Mouse (Mus musculus) left cerebral cortex, adult 6 months (tissue): ENCODE results near the gene Cdc6. TPM values are rescaled to one million over a fixed set of nuclear protein-coding genes. Genes with fewer than 3 reads are reported as not detected.

ENCODE experiments used
- long read RNA-seq, 2 experiments: library from polyadenylated mRNA; unstranded; transcript quantifications; one replicate each; pipeline ENCODE4 v2.0.0; 2019 to 2020
- polyA plus RNA-seq: library from polyadenylated mRNA; unstranded; fragments of <200 nt; fragmentation: Nextera tagmentation; gene quantifications from 2 replicates; pipeline ENCODE4 v1.2.3, GENCODE M21; 2021

Cdc6 gene
- polyA plus RNA-seq: 0.16 and 0.21 TPM in 2 replicates
- long read RNA-seq, experiment 1, partial matches to known transcripts: 0 of 1 reads
- long read RNA-seq, experiment 1, other reads (novel, unspliced or antisense): 1 of 1 reads
- long read RNA-seq, experiment 2: 0 reads

DNA sequence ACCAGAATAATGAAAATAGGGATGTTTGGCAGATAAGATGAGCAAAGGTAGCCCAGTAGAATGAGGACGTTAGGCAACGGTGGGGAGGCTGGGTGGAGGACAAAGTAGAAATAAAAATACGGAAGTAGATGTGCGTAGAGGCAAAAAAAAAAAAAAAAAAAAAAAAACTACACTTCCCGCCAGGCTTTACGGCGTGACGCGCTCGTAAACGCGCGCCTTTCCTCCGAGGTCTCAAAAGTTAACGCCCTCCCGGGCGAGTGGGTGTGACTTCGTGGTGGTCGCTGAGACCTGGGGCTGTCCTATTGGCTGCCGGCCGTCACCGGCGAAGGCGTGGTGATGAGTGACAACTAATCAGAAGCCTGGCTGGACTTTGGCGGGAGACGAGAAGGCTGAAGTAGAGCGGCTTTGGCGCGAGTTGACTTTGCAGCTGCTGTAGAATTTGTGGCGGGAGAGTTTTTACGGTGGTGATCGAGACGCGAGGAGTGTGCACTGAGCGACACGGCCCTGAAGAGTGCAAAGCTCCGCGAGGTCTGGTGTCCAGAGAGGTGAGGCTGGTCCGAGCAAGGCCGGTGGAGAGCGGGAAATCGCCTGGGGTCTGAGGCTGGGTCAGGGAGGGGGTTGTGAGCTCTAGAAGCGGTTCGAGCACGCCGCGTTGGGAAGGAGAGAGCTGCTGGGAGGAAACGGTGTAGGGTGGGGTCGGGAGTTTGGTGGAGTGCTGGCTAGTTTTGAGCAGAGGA is at the start of gene Cdc6:
Gene Cdc6 (plus strand): TSS at position 365 of the 737 bp plus-strand sequence.

DNA sequence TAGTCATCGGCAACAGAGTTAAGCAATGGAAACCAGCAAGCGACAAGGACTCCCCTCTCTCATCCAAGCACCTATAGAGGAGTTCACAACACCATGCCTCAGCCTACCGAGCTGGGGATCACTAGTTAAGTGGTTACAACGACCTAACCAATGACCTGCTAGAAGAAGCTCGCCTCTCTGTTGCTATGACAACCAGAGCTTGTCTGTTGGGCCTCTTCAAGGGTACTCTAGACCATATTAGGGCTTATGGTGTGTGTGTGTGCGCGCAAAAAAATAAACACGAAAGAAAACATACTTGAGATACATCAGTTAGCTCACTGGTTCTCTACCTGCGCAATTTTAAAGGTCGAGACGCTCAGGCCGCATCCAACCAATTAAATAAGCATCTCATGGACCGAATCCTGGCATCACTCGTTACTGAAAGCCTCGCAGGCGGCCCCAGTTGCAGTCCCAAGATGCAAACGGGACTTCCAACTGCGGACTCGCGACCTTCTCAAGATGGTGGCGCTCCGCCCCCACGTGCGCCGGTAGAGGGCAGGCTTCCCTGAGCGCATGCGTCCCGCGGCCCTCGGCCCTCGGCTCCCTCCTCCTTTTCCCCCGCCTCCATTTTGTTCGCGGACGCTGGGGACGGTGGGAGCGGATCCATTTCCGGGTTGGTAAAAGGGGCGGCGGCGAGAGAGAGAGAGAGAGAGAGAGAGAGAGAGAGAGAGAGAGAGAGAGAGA is 44.4 kb upstream of the Cdc6 start, which contains the start of gene Wipf2:
Gene Wipf2 (plus strand): TSS at position 611 of the 723 bp plus-strand sequence.

DNA sequence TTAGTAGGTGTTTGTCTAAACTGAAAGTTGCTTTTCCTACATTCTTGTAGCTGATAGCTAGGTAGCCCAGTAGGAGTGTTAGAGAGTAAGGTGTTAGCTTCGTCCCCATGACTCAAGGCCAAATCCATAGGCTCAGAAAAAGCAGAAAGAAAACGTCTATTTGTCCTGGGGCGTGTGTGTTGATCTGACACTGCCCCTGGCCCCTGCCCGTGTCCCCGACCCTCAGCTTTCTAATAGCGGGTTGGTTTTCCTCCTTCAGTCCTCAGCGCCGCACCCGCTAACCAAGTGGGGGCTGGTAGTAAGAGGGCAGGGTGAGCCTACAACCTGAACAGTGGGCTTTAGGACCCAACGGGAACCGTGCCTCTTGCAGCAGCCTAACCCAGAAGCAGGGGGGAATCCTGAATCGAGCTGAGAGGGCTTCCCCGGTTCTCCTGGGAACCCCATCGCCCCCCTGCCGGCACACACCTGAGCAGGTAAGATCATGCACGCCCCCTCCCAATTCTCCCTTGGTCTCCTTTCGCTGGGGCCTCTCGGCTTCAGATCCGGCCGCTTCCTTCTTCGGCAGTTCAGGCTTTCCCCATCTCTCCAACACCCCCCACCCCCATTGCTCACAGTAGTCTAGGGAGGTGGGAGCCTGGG is 20.0 kb downstream of the Cdc6 start, which contains the start of gene Rara:
Gene Rara (plus strand): TSS at position 381 of the 639 bp plus-strand sequence.

Other genes with a start within 250 kb of the Cdc6 start
- not detected in 2 replicates for gene Gsdma, start 243.4 kb upstream of the Cdc6 start, polyA plus RNA-seq
- gene Psmd3, start 225.2 kb upstream of the Cdc6 start, polyA plus RNA-seq: 73.9 and 75.5 TPM in 2 replicates
- not detected in 2 replicates for gene Csf3, start 206.5 kb upstream of the Cdc6 start, polyA plus RNA-seq
- gene Med24, start 178.4 kb upstream of the Cdc6 start, polyA plus RNA-seq: 23.9 and 29.3 TPM in 2 replicates
- gene Thra, start 167.2 kb upstream of the Cdc6 start, polyA plus RNA-seq: 112 and 113 TPM in 2 replicates
- gene Nr1d1, start 132.5 kb upstream of the Cdc6 start, polyA plus RNA-seq: 51.2 and 77.4 TPM in 2 replicates
- gene Msl1, start 112.3 kb upstream of the Cdc6 start, polyA plus RNA-seq: 14.8 and 16.6 TPM in 2 replicates
- 4.9 and 15.5 TPM in 2 replicates for gene Casc3, start 102.9 kb upstream of the Cdc6 start, polyA plus RNA-seq
- 9.0 and 16.2 TPM in 2 replicates for gene Rapgefl1, start 71.0 kb upstream of the Cdc6 start, polyA plus RNA-seq
- gene Wipf2, start 44.2 kb upstream of the Cdc6 start, polyA plus RNA-seq: 5.2 and 5.3 TPM in 2 replicates
- gene Rara, start 20.0 kb downstream of the Cdc6 start, polyA plus RNA-seq: 1.5 and 4.5 TPM in 2 replicates
- 1.6 and 3.8 TPM in 2 replicates for gene Gjd3, start 75.2 kb downstream of the Cdc6 start, polyA plus RNA-seq
- 0.59 and 0.89 TPM in 2 replicates for gene Top2a, start 116.4 kb downstream of the Cdc6 start, polyA plus RNA-seq
- 95.6 and 116 TPM in 2 replicates for gene Igfbp4, start 133.4 kb downstream of the Cdc6 start, polyA plus RNA-seq
- gene Tns4, start 181.5 kb downstream of the Cdc6 start, polyA plus RNA-seq: 0.06 and 0.08 TPM in 2 replicates
- gene Ccr7, start 247.3 kb downstream of the Cdc6 start, polyA plus RNA-seq: 0.13 TPM in 1 of 2 replicates, not detected in the other